Mouse (Mus musculus) naive thymus-derived CD4-positive, alpha-beta T cell, adult 2 months (primary cell): ENCODE data around the gene Nectin2.
"Not testable (repeated sequence)": the region's sequence is repeated elsewhere in the genome, so short reads cannot be mapped to it uniquely, and the experiment has no call there.

Experiments
- DNase-seq: peaks from one replicate; pipeline ENCODE4 v3.0.0-alpha.2; 2011; ENCODE audit warnings: low read depth

The Nectin2 gene

GRCm38 (mm10) chr7:19686927-19687583, 63.2 kb downstream of the Nectin2 start:
- not testable (repeated sequence) for DNase-seq

DNA sequence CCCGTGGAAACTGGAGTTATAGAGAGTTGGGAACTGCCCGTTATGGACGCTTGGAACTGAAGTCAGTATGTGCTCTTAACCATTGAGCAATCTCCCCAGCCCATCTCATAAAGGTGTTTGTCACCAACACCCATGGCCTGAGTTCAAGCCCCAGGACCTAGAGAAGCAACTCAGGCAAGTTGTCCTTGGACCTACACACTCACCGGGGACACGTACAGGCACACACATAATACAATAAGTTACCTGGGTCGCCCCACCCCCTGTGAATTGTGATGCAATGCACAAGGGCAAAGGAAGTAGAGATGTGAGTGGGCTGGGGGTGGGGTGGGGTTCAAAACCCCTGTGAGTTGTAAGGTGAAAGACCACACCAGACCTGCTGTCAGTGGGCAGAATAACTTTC, 63.8 kb downstream of the Nectin2 start:
- DNase-seq: no peak

- no peak for DNase-seq
Observed at GRCm38 (mm10) chr7:19685374-19685773, 64.9 kb downstream of the Nectin2 start.

- DNase-seq: no peak
Observed at GRCm38 (mm10) chr7:19683771-19684201, 66.5 kb downstream of the Nectin2 start.

DNA sequence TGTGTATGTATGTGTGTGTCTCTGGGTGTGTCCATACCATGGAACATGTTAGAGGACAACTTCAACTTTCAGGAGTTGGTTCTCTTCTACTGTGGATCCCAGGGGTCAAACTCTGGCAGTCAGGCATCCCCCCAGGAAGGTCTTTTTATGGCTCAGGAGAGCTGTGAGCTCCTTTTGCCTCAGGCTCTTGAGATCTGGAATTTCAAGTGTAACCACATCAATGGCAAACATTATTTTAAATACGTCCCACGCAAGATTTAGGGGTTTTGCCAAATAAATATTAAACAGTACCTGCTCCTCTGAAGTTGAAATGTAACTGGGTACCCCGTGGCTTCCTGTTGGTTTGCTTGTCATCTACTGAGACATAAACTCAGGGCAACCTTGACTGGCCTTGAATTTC, 67.3 kb downstream of the Nectin2 start:
- no peak for DNase-seq

DNA sequence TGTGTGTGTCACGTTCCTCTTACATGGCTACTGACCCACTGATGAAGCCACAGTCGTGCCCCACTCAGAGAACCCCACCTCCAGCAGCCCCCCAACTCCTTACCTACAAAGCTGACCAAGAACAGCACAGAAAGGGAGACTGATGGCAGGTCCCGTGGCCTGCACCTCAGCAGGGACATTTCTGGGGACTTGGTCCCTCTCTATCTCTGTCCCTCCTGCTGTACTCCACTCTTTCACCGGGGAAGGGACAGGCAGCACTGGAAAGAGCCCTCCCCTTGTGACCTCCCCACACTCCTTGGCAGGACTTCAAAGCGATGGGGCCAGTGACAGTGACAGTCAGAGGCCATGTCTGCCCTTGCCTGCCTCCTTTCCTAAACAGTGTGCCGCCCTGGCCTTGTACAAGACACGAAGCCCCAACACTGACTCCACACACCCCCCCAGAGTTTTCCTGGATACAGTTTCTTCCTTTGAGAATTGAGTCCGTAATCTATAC, 69.0 kb downstream of the Nectin2 start, which contains the start of the genes Gm44805 and Apoc4:
Gene Gm44805 (minus strand): TSS at position 222 of the 493 bp plus-strand sequence.
Gene Apoc4 (minus strand): TSS at position 278 of the 493 bp plus-strand sequence.
- DNase-seq: no peak

GRCm38 (mm10) chr7:19680702-19681101, 69.6 kb downstream of the Nectin2 start:
- no peak for DNase-seq

DNA sequence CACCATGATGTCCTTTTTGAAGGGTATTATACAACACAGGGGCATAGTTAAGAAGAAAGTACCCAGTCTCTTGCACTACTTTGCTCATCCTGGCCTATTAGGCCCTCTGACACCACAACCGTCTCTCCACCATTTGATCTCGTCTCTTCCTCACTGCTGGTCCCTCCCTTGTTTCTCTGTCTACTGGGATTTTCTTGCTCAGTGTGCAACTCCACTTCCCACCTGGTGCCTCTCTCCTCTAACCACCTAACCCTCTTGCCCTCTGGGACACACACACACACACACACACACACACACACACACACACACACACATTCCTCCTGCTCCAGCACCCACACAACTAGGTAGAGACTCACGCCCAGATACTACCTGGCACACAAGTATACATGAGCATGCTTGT, 71.4 kb downstream of the Nectin2 start:
- DNase-seq: no peak

GRCm38 (mm10) chr7:19677872-19678271, 72.4 kb downstream of the Nectin2 start, which contains the start of gene Apoc2:
Gene Apoc2, minus strand, starts transcription at chr7:19677941.
- no peak for DNase-seq

DNA sequence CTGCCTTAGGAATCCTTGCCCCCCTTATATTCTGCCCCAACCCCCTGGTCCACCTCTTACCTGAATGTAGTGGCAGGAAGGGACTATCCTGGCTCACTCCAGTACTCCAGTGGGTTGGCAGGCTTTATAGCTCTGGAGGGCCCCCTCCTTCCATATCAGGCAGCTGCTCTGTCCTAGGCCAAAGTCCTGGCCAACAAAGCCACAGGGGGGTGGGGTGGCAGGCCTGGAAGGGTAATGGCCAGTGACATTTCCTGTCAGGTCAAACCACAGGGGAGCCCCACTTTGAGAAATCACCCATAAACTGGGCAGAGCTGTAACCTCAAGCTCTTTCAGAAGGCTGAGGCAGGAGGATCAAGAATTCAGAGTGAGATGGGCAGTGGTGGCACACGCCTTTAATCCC, 73.6 kb downstream of the Nectin2 start:
- no peak for DNase-seq

DNA sequence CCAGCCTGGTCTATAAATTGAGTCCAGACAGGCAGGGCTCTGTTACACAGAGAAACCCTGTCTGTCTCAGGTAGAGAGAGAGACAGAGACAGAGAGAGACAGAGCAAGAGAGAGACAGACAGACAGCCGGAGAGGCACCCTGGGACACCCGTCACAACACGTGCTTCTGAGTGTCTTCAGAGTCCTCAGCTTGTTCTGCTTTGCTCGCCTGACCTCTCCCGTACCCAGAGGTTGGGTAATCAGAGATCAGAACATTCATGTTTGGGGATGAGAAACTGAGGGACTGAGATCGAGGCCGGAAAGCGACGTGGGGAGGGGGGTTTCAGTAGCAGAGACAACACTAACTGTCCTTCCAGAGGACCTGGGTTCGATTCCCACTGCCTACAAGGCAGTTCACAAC, 74.5 kb downstream of the Nectin2 start:
- no peak for DNase-seq

GRCm38 (mm10) chr7:19673083-19673699, 77.1 kb downstream of the Nectin2 start:
- no peak for DNase-seq

- DNase-seq: no peak
Observed at GRCm38 (mm10) chr7:19671511-19671910, 78.8 kb downstream of the Nectin2 start.

DNA sequence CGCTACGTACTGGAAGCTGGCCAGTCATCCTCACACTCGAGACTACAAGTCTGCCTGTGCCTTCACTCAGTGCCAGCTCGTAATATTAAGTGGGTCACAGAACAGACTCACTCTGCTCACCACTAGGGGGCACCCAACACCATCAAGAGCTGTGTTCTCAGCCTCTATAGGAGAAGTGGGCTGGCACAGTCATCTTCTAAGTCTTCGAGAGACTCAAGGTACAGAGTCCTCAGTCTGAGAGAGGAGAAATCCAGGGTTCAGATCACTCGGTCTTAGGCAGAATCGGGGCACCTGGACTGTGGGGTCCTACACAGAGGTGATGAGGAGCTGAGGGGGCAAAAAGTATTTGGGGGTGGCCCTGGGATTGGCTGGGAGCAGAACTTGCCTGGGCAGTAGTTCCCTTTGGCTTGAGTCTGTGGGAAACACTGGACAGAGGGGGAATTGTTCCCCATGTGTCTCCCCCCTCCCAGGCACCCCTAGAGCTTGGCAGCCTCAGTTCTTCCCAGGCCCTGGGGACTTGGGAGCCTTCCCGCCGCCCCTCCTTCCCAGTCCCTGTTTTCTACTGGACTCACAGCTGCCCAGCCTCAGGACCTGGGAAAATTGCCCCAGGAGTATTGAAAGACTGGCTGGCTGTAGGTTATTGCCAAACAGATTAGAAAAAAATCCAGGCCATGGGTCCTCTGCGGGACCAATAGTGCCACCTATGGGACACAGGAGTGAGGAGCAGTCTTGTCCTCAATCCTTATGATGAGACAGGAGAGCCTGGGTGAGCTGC, 81.1 kb downstream of the Nectin2 start:
- peak; percentile 95 for DNase-seq

GRCm38 (mm10) chr7:19667434-19667833, 82.8 kb downstream of the Nectin2 start:
- no peak for DNase-seq

DNA sequence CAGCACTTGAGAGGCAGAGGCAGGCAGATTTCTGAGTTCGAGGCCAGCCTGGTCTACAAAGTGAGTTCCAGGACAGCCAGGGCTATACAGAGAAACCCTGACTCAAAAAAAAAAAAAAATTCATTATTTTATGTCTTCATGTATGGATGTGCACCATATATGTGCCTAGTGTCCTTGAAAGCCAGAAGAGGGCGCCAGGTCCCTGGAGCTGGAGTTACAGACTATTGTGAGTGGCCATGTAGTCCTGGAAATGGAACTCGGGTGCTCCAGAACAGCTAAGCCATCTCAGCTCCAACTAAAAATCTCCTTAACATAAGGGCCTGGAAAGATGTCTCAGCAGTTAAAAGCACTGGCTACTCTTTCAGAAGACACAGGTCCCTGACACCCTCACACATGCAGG, 83.5 kb downstream of the Nectin2 start:
- DNase-seq: no peak
